Mouse (Mus musculus) stomach, embryonic 16.5 days (tissue): Measurements from ENCODE around the gene Cep250. TPM values are rescaled to one million over a fixed set of nuclear protein-coding genes. Genes with fewer than 3 reads are reported as not detected.
A peak's percentile ranks its signal among the peaks of the same experiment; 100 is the strongest.

Experiments
- ATAC-seq: fragments of 200-750 bp; cut with Nextera tagmentation; 2 replicates; pipeline ENCODE4 v1.8.0; 2017; ENCODE audit warnings: moderate number of reproducible peaks, moderate TSS enrichment; ENCODE audit not compliant: insufficient read depth, low FRiP score
- H3K27ac ChIP-seq: fragments of 300-500 bp; sonication (generic); 2 replicates; pipeline ENCODE4 v1.5.1; 2014; ENCODE audit warnings: low read length
- H3K27me3 ChIP-seq: fragments of 300-500 bp; sonication (generic); 2 replicates; pipeline ENCODE4 v1.6.1; 2014; ENCODE audit warnings: low read length, control low read depth, mixed read lengths; ENCODE audit not compliant: control insufficient read depth, insufficient read depth
- H3K36me3 ChIP-seq: fragments of 300-500 bp; sonication (generic); 2 replicates; pipeline ENCODE4 v1.6.1; 2014; ENCODE audit warnings: low read length; ENCODE audit not compliant: control insufficient read depth, insufficient read depth
- H3K4me1 ChIP-seq: fragments of 300-500 bp; sonication (generic); 2 replicates; pipeline ENCODE4 v1.6.1; 2014; ENCODE audit warnings: low read length, control low read depth, mixed read lengths; ENCODE audit not compliant: control insufficient read depth, insufficient read depth
- H3K4me2 ChIP-seq: fragments of 300-500 bp; sonication (generic); 2 replicates; pipeline ENCODE4 v1.6.1; 2014; ENCODE audit warnings: low read depth, low read length, mixed read lengths
- H3K4me3 ChIP-seq: fragments of 300-500 bp; sonication (generic); replicated peaks from 2 replicates; pipeline ENCODE4 v1.5.1; 2014; ENCODE audit warnings: mild to moderate bottlenecking, low read length
- H3K9ac ChIP-seq: fragments of 300-500 bp; sonication (generic); 2 replicates; pipeline ENCODE4 v1.6.1; 2014; ENCODE audit warnings: low read length
- H3K9me3 ChIP-seq: fragments of 300-500 bp; sonication (generic); replicated peaks from 2 replicates; pipeline ENCODE4 v1.6.1; 2016; ENCODE audit warnings: low read length, control low read depth; ENCODE audit not compliant: control insufficient read depth
- WGBS: fragments of 180-500 bp; shearing (Covaris S2); extraction: QIAGEN DNeasy Blood & Tissue Kit; methylation state at CpG from one replicate; pipeline ENCODE4 v1.1.7; 2014; 5-methylcytosine and 5-hydroxymethylcytosine counted together
- polyA plus RNA-seq: library from polyadenylated mRNA; unstranded; fragments of >200 nt; fragmentation: Nextera tagmentation; extraction: Ambion mirVana; gene quantifications from 2 replicates; pipeline ENCODE4 v1.2.1, GENCODE M21; 2015

Gene Cep250
- polyA plus RNA-seq, 1 experiment from 2014 or later: 16.3 TPM

DNA sequence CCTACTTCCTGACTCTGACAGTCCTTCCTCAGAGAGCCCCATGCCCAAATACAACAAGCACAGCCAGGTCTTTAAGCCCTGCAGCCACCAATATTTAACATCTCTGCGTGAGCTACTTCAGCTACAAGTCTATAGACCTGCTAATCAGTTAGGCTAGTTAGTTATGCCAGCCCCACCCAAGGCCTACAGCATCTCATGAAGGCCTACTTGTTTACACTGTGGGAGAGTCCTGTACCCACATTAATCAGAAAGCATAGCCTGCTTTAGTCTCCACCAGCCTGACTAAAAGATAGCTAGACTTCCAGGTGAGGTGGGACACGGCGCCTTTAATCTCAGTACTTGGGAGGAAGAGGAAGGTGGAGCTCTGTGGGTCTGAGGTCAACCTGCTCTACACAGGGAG lies 83.1 kb downstream of the Cep250 start:
- H3K9ac ChIP-seq: no peak overlapping the region
- H3K27me3 ChIP-seq: no peaks in the 10 kb centered on the region
- 63% methylated on average over 3 of the region's 3 CpGs for WGBS
- H3K27ac ChIP-seq: no peak overlapping the region; the same call in 1 of the 2 replicates
- no peaks in the 10 kb centered on the region for H3K36me3 ChIP-seq
- H3K4me1 ChIP-seq: no peaks in the 10 kb centered on the region
- H3K9me3 ChIP-seq: no peaks in the 10 kb centered on the region
- H3K4me3 ChIP-seq: no peak overlapping the region
- ATAC-seq: peak; percentile 91; the same call in 1 of the 2 replicates
- H3K4me2 ChIP-seq: no peak overlapping the region

DNA sequence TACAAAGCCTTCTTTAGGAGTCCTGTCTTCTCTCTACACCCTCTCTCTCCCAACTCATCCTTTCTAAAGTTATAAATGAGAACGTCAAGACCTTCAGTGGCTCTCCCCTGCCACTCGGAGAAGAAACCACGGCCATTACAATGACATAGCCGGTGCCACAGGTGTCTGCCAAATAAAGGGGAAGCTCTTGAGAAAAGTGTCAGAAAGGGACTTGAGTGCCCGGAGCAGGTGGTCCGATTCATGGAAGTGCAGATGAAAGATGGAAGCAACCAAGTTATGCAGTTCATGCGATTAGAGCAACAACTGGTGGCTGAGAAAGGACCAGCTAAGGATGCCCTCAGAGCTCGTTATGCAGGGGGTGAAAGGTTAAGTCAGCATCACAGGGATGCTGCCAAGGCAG lies 86.6 kb downstream of the Cep250 start:
- Histone ChIP-seq H3K36me3 (no peaks in the 10 kb centered on the region), H3K4me2 (no peak overlapping the region), H3K27ac (no peak overlapping the region), H3K4me1 (no peaks in the 10 kb centered on the region), H3K27me3 (no peaks in the 10 kb centered on the region), H3K9ac (no peak overlapping the region), H3K4me3 (no peak overlapping the region), H3K9me3 (no peaks in the 10 kb centered on the region)
- 75% methylated on average over 8 of the region's 8 CpGs for WGBS
- ATAC-seq: no peak

DNA sequence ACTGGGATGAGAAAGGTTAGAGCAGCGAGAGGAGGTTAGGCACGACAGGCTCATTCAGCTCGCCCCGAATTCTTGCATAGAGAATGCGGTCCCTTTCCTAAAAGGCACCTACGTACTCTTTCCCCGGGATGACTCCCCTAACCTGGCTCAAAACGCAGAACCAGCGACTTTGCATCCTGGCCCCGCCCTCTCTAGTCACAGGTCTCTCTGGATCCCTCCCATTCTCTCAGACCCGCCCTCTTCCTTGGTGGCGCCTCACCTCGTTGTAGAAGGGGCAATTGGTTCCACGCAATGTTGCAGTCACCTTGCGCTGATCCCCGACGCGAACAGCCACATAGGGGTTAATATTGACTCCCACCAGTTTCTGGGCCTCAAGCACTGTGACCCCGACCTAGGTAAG lies 91.7 kb downstream of the Cep250 start:
- no peaks in the 10 kb centered on the region for H3K9me3 ChIP-seq
- no peaks in the 10 kb centered on the region for H3K4me1 ChIP-seq
- H3K27me3 ChIP-seq: no peaks in the 10 kb centered on the region
- no peak overlapping the region for H3K27ac ChIP-seq
- no peak for ATAC-seq
- H3K4me2 ChIP-seq: peak overlapping the region; percentile 40
- 7% methylated on average over 19 of the region's 19 CpGs for WGBS
- H3K9ac ChIP-seq: 0 out of 2 replicates have a peak overlapping the region, but pooled peaks have one; percentile 3
- peak overlapping the region; percentile 13; the same call in 1 of the 2 replicates for H3K4me3 ChIP-seq
- no peaks in the 10 kb centered on the region for H3K36me3 ChIP-seq

Other genes with a start within 250 kb of the Cep250 start
- gene Edem2, start 227.0 kb upstream of the Cep250 start, polyA plus RNA-seq: 112 and 114 TPM in 2 replicates
- gene Gm17581, start 220.6 kb upstream of the Cep250 start, polyA plus RNA-seq: not detected in 2 replicates
- 18.2 and 23.1 TPM in 2 replicates for gene Procr, start 205.3 kb upstream of the Cep250 start, polyA plus RNA-seq
- 0.23 and 0.31 TPM in 2 replicates for gene Mmp24, start 181.1 kb upstream of the Cep250 start, polyA plus RNA-seq
- gene BC029722, start 137.0 kb upstream of the Cep250 start, polyA plus RNA-seq: 22.1 and 25.7 TPM in 2 replicates
- 221 and 238 TPM in 2 replicates for gene Eif6, start 129.5 kb upstream of the Cep250 start, polyA plus RNA-seq
- gene Fam83c, start 121.6 kb upstream of the Cep250 start, polyA plus RNA-seq: 5.4 and 5.8 TPM in 2 replicates
- gene Uqcc1, start 26.1 kb upstream of the Cep250 start, polyA plus RNA-seq: 66.5 and 67.1 TPM in 2 replicates
- gene Gm15557, start 15.7 kb upstream of the Cep250 start, polyA plus RNA-seq: not detected in 2 replicates
- 1.2 and 1.3 TPM in 2 replicates for gene Gdf5, start 11.1 kb upstream of the Cep250 start, polyA plus RNA-seq
- 1.7 and 1.8 TPM in 2 replicates for gene 6430550D23Rik, start 51.5 kb downstream of the Cep250 start, polyA plus RNA-seq
- 209 and 240 TPM in 2 replicates for gene Ergic3, start 51.6 kb downstream of the Cep250 start, polyA plus RNA-seq
- 5.4 and 6.6 TPM in 2 replicates for gene Fer1l4, start 96.5 kb downstream of the Cep250 start, polyA plus RNA-seq
- gene Spag4, start 108.7 kb downstream of the Cep250 start, polyA plus RNA-seq: 2.0 and 2.7 TPM in 2 replicates
- 57.7 and 62.0 TPM in 2 replicates for gene Cpne1, start 155.5 kb downstream of the Cep250 start, polyA plus RNA-seq
- 22.5 and 23.9 TPM in 2 replicates for gene Rbm12, start 155.5 kb downstream of the Cep250 start, polyA plus RNA-seq
- 12.3 and 19.8 TPM in 2 replicates for gene Gm28036, start 170.6 kb downstream of the Cep250 start, polyA plus RNA-seq
- 302 and 344 TPM in 2 replicates for gene Romo1, start 187.6 kb downstream of the Cep250 start, polyA plus RNA-seq
- gene Nfs1, start 187.7 kb downstream of the Cep250 start, polyA plus RNA-seq: 51.0 and 51.1 TPM in 2 replicates
- 504 and 551 TPM in 2 replicates for gene Rbm39, start 223.8 kb downstream of the Cep250 start, polyA plus RNA-seq
- gene Phf20, start 240.0 kb downstream of the Cep250 start, polyA plus RNA-seq: 50.9 and 57.2 TPM in 2 replicates